17 mouse cellular contexts compared by ENCODE assay signal in the genomic region with DNA sequence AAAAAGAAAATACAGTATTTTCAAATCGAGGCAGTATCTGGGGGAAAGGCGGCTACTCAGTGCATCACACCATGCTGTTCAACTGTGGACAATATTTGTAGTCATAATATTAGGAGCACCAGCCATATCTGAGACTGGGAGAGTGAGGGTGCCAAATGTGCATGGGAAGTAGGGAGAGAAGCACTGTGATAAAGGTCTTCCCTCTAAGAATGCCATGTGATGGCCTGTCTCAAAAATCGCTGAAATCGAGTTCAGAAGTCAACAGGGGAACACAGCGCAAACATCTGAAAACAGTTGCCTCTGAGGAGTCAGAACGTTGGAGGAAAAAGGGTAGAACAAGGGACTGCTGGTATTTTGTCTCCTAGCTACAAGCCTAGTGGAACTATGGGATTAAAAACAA.
"Had no signal": no experiment of that assay in that cellular context is flagged by ENCODE, and none has a peak within 500 bp of the region (broad histone marks: within the 10 kb centered on the region; RNA-seq: fewer than 3 reads in every experiment).

No protein-coding gene starts in this region.

- H3K27me3 ChIP-seq: liver, embryonic 15.5 days; lung, embryonic 15.5 days; megakaryocyte, embryonic 14.5 days; neural tube, embryonic 12.5 days; stomach, embryonic 15.5 days had no signal

- H3K4me3 ChIP-seq: liver, embryonic 15.5 days; lung, embryonic 15.5 days; megakaryocyte, embryonic 14.5 days; neural tube, embryonic 12.5 days; stomach, embryonic 15.5 days had no signal

- ATAC-seq: liver, postnatal 0 days; lung, postnatal 0 days had no signal

- DNase-seq: liver, postnatal 0 days; lung, adult 2 months; lung, postnatal 14 days; lung, postnatal 36 days; midbrain, embryonic 14.5 days; right cerebral cortex, postnatal 14 days; thymus, adult 2 months; thymus, postnatal 25 days; thymus, postnatal 4 days had no signal

- H3K9me3 ChIP-seq: liver, embryonic 15.5 days; lung, embryonic 15.5 days; megakaryocyte, embryonic 14.5 days; neural tube, embryonic 12.5 days; stomach, embryonic 15.5 days had no signal

- H3K9ac ChIP-seq: liver, embryonic 15.5 days; liver, postnatal 0 days; lung, embryonic 15.5 days; neural tube, embryonic 12.5 days; stomach, embryonic 15.5 days had no signal

- H3K27ac ChIP-seq: liver, embryonic 15.5 days; lung, embryonic 15.5 days; macrophage; neural tube, embryonic 12.5 days; stomach, embryonic 15.5 days; stomach, postnatal 0 days had no signal

- H3K4me2 ChIP-seq: liver, embryonic 15.5 days; lung, embryonic 15.5 days; neural tube, embryonic 12.5 days; stomach, embryonic 15.5 days had no signal

- H3K4me1 ChIP-seq: lung, embryonic 15.5 days; stomach, embryonic 15.5 days had no signal
